Mouse (Mus musculus) adrenal gland (tissue): ENCODE results near the gene Gm27021.

Experiments
- intact Hi-C: fragments of 180-260 bp; cut with DNase I; formaldehyde crosslinking; loops from one replicate; pipeline ENCODE4 v1.15.1; 2025

The Gm27021 gene

DNA sequence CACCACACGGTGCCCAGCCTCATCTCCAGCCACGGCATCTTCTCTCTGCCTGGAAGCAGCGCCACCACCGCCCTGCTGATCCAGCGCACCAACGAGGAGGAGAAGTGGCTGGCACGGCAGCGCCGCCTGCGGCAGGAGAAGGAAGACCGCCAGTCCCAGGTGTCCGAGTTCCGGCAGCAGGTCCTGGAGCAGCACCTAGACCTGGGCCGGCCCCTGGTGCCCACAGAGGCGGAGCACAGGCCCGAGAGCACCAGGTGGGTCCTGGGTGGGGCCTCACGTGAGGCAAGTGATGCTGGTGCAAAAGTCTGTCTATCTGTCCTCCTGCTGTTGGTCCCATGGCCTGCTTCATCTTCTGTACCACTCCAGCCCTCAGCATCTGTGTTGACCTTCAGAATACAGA, 98.8 kb downstream of the Gm27021 start:
- intact Hi-C loops: no loop called here

DNA sequence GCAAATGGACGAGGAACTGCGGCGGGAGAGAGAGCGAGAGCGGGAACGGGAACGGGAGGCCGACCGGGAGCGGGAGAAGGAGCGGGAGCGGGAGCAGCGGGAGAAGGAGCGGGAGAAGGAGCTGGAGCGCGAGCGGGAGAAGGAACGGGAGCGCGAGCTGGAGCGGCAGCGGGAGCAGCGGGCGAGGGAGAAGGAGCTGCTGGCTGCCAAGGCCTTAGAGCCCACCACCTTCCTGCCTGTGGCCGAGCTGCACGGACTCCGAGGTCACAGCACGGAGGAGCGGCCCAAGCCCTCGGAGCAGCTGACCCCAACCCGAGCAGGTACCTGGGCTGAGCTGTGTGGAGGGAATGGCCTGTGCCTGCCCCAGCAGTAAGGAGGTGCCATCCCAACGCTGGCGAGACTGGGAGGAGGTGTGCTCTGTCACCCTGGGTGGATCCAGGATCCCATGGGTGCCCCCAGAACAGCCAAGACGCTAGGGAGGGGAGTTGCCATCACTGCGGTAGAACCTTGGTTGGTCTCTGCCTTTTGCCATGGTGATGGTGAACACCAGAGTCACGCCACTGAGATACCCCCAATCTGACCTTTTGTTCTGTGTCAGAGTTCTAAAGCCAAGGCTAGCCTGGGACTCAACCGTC, 99.6 kb downstream of the Gm27021 start:
- intact Hi-C loops: no loop called here

DNA sequence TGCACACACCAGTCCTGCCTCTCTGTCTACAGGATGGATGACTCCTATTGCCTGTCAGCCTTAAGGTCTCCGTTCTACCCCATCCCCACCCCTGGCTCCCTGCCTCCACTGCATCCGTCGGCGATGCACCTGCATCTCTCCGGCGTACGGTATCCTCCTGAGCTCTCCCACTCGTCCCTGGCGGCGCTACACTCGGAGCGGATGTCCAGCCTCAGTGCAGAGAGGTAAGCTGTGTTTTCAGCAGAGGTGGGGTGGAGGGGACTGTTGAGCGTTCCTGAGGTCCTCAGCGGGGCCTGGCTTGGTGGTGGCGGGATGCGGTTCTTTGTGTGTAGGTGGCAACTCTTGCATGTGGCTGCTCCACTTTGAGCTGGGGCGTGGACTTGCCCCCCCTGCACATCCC, 100.1 kb downstream of the Gm27021 start:
- intact Hi-C loops: no loop called here

DNA sequence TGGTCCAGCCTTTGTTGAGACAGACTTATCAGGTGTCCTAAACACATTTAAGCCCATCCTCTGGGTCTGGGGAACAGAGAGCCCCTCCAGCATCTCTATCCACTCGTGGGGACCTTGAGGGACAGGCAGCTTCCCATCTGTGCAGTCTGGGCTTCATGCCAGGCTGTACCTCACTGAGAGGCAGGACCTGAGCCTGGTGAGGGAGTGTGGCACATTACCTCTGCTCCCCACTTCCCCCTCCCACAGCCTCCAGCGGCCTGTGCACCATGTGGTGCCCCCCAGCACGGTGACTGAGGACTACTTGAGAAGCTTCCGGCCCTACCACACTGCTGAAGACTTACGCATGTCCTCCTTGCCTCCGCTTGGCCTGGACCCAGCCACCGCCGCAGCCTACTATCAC, 101.2 kb downstream of the Gm27021 start:
- intact Hi-C loops: no loop called here

DNA sequence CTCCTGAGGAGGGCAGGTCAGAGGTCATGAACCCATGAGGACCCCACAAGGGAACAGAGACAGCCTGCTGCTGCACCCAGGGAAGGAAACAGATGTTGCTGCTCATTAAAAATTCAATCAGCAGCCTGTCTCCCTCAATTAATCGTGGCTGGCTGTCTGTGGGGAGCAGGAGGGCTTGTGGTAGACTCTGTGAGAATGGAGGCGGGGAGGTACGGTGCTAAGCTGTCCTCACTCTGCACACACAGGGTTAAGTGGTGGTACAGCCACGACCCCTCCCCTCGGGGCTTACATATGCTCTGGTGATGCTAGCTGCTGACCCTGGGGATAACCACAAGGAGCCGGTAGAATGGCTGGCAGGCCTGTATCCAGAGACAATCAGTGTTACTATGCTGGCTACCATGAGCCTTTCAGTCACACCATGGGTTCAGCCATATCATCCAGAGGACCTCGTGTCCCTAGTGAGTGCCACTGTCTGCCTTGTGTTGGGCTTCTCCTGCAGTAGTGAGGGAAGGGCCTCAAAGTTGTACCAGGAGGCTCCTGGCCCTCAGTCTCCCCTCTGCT, 102.6 kb downstream of the Gm27021 start:
- intact Hi-C loops: no loop called here

DNA sequence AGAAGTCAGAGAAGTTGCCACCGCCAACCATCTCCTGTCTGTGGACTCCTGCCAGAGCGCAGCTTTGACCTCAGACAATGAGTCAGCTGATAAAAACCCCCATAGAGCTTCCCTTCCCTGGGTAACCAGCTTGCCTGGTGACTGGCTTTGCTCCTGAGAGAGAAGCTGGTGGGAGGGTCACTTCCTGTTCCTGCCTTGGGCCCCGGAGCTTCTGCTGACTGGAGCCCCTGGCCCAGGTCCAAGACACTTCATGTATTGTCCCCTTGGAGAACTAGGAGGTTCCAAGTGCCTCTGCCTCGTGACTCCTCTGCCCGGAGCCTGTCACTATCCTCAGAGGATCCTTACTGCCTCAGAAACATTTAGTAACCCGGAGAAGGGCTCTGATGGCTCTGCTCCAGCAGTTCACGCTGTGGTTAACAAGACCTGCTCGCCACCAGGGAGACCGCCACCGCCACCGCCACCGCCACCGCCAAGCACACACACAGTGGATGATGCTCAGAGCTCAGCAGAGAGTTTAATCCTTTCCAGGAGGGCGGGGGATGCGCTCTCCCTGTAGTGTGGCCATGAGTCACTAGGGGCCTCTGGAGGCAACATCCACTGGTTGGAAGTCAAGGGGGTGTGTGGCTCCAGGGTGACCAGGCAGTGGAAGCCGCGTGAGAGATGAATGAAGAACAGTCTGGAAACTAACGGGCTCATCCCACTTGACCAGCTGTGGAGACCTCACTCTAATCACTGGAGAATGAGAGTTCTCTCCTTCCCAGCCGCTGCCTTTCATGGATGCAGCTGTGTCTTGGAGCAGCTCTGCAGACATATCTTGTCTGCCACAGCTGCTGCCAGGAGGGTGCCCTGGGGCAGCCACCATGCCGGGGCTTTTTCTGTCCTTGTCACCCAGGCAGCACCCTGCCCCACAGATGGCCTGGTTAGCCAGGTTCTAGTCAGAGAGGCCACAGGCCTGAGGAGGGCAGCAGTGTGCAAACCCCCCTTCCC, 103.7 kb downstream of the Gm27021 start:
- intact Hi-C loops: no loop called here

DNA sequence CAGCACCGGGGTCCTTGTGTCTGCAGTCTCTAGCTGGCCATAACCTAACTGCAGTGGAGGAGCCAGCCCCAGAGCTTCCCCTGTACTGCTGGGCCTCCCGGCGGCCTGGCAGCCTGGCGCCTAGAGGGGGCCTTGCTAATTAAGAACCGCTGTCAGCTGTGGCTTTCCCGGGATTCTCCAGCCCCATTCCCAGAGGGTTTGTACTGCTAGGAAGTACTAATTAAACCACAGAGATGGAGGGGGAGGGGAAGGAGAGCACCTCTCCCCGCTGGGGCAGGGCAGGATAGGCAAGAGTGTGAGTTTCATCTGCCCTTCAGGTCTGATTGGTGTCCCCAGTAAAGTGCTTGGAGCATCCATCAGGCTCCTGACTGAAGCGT, 104.5 kb downstream of the Gm27021 start:
- intact Hi-C loops: no loop called here

DNA sequence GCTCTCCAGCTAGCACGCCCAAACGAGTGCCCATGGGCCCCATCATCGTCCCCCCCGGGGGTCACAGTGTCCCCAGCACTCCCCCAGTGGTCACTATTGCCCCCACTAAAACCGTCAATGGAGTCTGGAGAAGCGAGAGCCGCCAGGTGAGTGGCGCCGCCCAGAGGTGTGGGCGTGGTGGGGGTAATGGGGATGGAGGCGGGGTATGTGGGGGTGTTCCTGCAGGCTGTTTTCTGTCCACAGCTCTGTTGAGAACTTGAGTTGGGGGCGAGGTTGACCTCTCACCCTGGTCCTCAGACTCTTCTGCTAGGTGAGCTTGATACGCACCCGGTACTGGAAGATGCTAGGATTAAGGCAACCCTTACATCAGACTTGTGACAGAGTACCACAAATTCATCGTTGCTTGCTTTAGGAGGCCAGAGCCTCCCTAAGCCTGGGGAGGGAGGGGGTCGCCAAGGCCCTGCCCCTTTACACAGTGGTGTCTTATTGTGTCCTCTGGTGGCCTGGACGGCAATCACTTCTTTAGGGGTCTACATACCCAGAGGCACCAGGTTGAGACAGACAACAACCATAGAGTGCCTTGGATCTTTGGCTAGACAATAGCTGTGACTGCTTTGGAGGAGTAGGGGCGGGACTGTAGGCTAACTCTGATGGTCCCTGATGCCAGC, 105.1 kb downstream of the Gm27021 start:
- intact Hi-C loops: no loop called here

DNA sequence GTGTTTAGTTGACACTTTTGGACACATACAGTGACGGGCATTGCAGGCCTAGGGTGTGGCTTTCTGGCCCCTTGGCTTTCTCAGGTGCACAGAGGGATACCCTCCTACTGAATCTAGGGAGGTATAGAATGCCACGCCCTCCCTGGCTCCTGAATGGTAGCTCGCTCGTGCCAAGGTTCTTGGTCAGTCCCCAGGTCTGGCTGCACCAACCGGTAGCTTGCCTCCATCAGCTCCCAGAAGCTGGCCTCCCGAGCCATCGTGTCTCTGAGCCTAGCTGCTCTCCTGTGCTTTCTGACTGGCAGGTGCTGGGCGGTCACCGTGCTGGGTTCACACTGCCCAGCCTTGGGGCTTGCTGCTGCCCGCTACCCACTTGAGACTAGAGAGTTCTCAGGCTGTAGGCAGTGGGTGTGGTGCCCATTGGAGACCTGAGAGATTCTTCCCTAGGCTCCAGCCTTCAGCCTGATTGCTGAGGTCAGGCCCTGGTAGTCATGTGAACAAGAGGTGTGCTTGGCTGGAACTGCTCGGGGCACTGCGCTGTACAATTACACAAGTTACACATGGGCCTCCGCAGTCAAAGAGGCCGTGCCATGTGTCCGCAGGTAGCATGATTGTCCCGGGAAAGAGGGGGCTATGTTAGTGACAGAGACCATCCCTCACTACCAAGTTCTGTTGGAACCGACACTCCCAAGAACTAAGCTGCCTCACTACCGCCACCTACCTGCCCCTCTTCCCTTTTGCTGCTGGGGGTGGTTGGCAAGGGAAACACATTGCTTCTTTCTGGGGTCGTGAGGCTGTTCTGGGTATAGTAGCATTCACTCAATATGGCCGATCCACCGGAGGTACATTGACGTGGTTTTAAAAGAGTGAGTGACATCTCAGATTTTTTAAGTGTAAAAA, 106.1 kb downstream of the Gm27021 start:
- intact Hi-C loops: no loop called here

DNA sequence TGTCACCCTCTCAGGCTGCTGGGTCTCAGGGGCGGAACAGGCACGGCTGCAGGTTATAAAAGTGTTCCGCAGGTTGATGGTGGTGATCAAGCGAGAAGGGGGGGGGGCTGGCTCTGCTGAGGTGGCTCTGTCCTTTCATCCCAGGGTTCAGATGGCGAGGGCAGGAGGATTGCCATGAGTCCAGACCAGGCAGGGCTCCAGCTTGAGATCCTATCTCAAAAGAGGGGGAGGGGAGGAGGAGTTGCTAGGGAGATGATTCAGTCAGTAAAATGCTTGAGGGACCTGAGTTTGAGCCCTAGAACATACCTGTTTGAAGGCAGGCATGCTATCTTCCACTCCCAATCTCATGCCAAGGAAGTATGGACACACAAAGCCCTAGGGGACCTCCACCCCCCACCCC, 107.3 kb downstream of the Gm27021 start:
- intact Hi-C loops: no loop called here

DNA sequence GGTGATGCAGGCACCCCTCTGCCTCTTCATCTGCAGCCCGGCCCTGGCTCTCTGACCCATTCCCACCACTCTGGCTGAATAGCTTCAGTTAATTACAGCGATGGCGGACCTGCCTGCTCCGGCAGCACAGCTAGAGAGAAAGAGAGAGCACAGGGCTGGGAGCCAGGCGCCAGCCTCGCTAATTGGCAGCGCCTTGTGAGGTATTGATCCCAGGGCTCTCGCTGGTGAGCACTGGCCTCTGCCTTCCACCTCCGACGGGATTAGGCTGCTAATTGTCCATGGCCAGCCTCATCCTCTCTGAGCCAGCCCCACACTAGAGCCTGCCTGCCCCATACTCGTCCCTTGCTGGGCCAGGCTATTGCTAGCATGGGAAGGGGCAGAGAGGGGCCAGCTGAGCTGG, 108.2 kb downstream of the Gm27021 start:
- intact Hi-C loops: no loop called here
